Mouse (Mus musculus) erythroblast, embryonic 14.5 days (primary cell): ENCODE measurements around the gene Acadsb. TPM values are rescaled to one million over a fixed set of nuclear protein-coding genes. Genes with fewer than 3 reads are reported as not detected.
A peak's percentile ranks its signal among the peaks of the same experiment; 100 is the strongest.
"Not testable (repeated sequence)": the region's sequence is repeated elsewhere in the genome, so short reads cannot be mapped to it uniquely, and the experiment has no call there.

Experiments used
- H3K27me3 ChIP-seq: 2 replicates; pipeline ENCODE4 v1.6.1; 2012; ENCODE audit warnings: inconsistent platforms; ENCODE audit not compliant: control insufficient read depth
- H3K36me3 ChIP-seq: 2 replicates; pipeline ENCODE4 v1.6.1; 2012; ENCODE audit warnings: mild to moderate bottlenecking, inconsistent platforms; ENCODE audit not compliant: control insufficient read depth
- H3K4me1 ChIP-seq: 2 replicates; pipeline ENCODE4 v1.6.1; 2012; ENCODE audit warnings: inconsistent platforms; ENCODE audit not compliant: control insufficient read depth
- H3K4me3 ChIP-seq: replicated peaks from 2 replicates; pipeline ENCODE3; 2012; ENCODE audit warnings: moderate library complexity, mild to moderate bottlenecking, inconsistent platforms
- H3K9me3 ChIP-seq: 2 replicates; pipeline ENCODE4 v1.6.1; 2012; ENCODE audit warnings: low read length, inconsistent platforms, mixed read lengths; ENCODE audit not compliant: control insufficient read depth
- GATA1 ChIP-seq: IDR thresholded peaks from 2 replicates; pipeline ENCODE4 v1.6.1; 2012; ENCODE audit warnings: low read length, inconsistent platforms, mixed read lengths
- TAL1 ChIP-seq: IDR thresholded peaks from 3 replicates; pipeline ENCODE4 v1.6.1; 2012; ENCODE audit warnings: low read length, inconsistent platforms, mixed read lengths
- polyA plus RNA-seq: library from polyadenylated mRNA; stranded (reverse); fragments of >175 nt; gene quantifications from 2 replicates; pipeline ENCODE4 v1.2.3, GENCODE M21; 2012

Gene Acadsb
- polyA plus RNA-seq, 1 experiment = 0.17 TPM

- Histone ChIP-seq H3K9me3 (no peaks in the 10 kb centered on the region), H3K4me3 (peak overlapping the region; percentile 78), H3K4me1 (peaks cover 37% of the 10 kb centered on the region), H3K27me3 (peaks cover 9% of the 10 kb centered on the region), H3K36me3 (peaks cover 22% of the 10 kb centered on the region)
- TF ChIP-seq TAL1 (no peak), GATA1 (no peak)
Measured at GRCm38 (mm10) chr7:131409321-131409987, 947 bp upstream of the Acadsb start.

GRCm38 (mm10) chr7:131409988-131410385, 414 bp upstream of the Acadsb start:
- Histone ChIP-seq H3K9me3 (no peaks in the 10 kb centered on the region), H3K36me3 (peaks cover 17% of the 10 kb centered on the region), H3K4me3 (peak overlapping the region; percentile 78), H3K4me1 (peaks cover 34% of the 10 kb centered on the region), H3K27me3 (peaks cover 9% of the 10 kb centered on the region)
- TF ChIP-seq GATA1 (no peak), TAL1 (no peak)

GRCm38 (mm10) chr7:131411221-131411940, 980 bp downstream of the Acadsb start:
- H3K4me3 ChIP-seq = peak overlapping the region; percentile 78
- H3K4me1 ChIP-seq = peaks cover 34% of the 10 kb centered on the region
- H3K36me3 ChIP-seq = peaks cover 13% of the 10 kb centered on the region
- peaks cover 9% of the 10 kb centered on the region for H3K27me3 ChIP-seq
- no peaks in the 10 kb centered on the region for H3K9me3 ChIP-seq
- TF ChIP-seq GATA1 (no peak), TAL1 (no peak)

- Histone ChIP-seq H3K4me3 (no peak overlapping the region), H3K4me1 (peaks cover 33% of the 10 kb centered on the region), H3K27me3 (peaks cover 9% of the 10 kb centered on the region), H3K9me3 (no peaks in the 10 kb centered on the region), H3K36me3 (peaks cover 10% of the 10 kb centered on the region)
- TF ChIP-seq TAL1 (no peak), GATA1 (no peak)
Measured at GRCm38 (mm10) chr7:131411941-131412270, 1.5 kb downstream of the Acadsb start.

- not testable (repeated sequence) for H3K36me3 ChIP-seq
Measured at GRCm38 (mm10) chr7:131416742-131417141, 6.3 kb downstream of the Acadsb start.

GRCm38 (mm10) chr7:131417605-131418004, 7.2 kb downstream of the Acadsb start:
- no peak overlapping the region for H3K4me3 ChIP-seq
- H3K4me1 ChIP-seq = peaks cover 2% of the 10 kb centered on the region; the same call in 1 of the 2 replicates
- no peak for TF ChIP-seq TAL1
- no peak for TF ChIP-seq GATA1
- peaks cover 4% of the 10 kb centered on the region for H3K27me3 ChIP-seq
- no peaks in the 10 kb centered on the region for H3K36me3 ChIP-seq
- no peaks in the 10 kb centered on the region; the same call in 1 of the 2 replicates for H3K9me3 ChIP-seq

More at GRCm38 (mm10) chr7:131416742-131417141, 6.3 kb downstream of the Acadsb start:
- H3K4me3 ChIP-seq, H3K27me3 ChIP-seq, H3K4me1 ChIP-seq, H3K9me3 ChIP-seq: not testable (repeated sequence)

- peaks cover 6% of the 10 kb centered on the region for H3K9me3 ChIP-seq
- peak overlapping the region; percentile 19 for H3K4me3 ChIP-seq
- TF ChIP-seq TAL1 (peak; percentile 89), GATA1 (peak; percentile 89)
Measured at GRCm38 (mm10) chr7:131424912-131425311, 14.5 kb downstream of the Acadsb start.

GRCm38 (mm10) chr7:131427331-131427730, 16.9 kb downstream of the Acadsb start:
- H3K9me3 ChIP-seq = peaks cover 8% of the 10 kb centered on the region
- no peaks in the 10 kb centered on the region; the same call in 1 of the 2 replicates for H3K27me3 ChIP-seq
- peaks cover 26% of the 10 kb centered on the region for H3K36me3 ChIP-seq
- peaks cover 29% of the 10 kb centered on the region for H3K4me1 ChIP-seq
- no peak for TF ChIP-seq GATA1
- no peak for TF ChIP-seq TAL1
- H3K4me3 ChIP-seq = no peak overlapping the region

More at GRCm38 (mm10) chr7:131424912-131425311, 14.5 kb downstream of the Acadsb start:
- peaks cover 29% of the 10 kb centered on the region for H3K4me1 ChIP-seq
- H3K36me3 ChIP-seq = peaks cover 20% of the 10 kb centered on the region
- no peaks in the 10 kb centered on the region; the same call in 1 of the 2 replicates for H3K27me3 ChIP-seq

GRCm38 (mm10) chr7:131432244-131432643, 21.8 kb downstream of the Acadsb start:
- TF ChIP-seq GATA1 = no peak
- no peak for TF ChIP-seq TAL1
- H3K9me3 ChIP-seq = 0 out of 2 replicates have a peak, but pooled peaks cover 2% of the 10 kb centered on the region
- no peaks in the 10 kb centered on the region for H3K27me3 ChIP-seq
- peaks cover 9% of the 10 kb centered on the region for H3K36me3 ChIP-seq
- H3K4me3 ChIP-seq = no peak overlapping the region
- peaks cover 3% of the 10 kb centered on the region; the same call in 1 of the 2 replicates for H3K4me1 ChIP-seq
